Mouse (Mus musculus) bone marrow, adult 2 months (tissue): Measurements from ENCODE around the gene Iqcj.

Experiments
- CTCF ChIP-seq: fragments of 200-500 bp; IDR thresholded peaks from 2 replicates; pipeline ENCODE4 v1.5.1; 2011; ENCODE audit warnings: low read length, control low read depth; ENCODE audit not compliant: control insufficient read depth, insufficient read depth
- POLR2A ChIP-seq: fragments of 200-500 bp; IDR thresholded peaks from 2 replicates; pipeline ENCODE4 v1.6.1; 2011; ENCODE audit warnings: low read depth, mild to moderate bottlenecking, control low read depth, low read length, borderline replicate concordance; ENCODE audit not compliant: control insufficient read depth

DNA sequence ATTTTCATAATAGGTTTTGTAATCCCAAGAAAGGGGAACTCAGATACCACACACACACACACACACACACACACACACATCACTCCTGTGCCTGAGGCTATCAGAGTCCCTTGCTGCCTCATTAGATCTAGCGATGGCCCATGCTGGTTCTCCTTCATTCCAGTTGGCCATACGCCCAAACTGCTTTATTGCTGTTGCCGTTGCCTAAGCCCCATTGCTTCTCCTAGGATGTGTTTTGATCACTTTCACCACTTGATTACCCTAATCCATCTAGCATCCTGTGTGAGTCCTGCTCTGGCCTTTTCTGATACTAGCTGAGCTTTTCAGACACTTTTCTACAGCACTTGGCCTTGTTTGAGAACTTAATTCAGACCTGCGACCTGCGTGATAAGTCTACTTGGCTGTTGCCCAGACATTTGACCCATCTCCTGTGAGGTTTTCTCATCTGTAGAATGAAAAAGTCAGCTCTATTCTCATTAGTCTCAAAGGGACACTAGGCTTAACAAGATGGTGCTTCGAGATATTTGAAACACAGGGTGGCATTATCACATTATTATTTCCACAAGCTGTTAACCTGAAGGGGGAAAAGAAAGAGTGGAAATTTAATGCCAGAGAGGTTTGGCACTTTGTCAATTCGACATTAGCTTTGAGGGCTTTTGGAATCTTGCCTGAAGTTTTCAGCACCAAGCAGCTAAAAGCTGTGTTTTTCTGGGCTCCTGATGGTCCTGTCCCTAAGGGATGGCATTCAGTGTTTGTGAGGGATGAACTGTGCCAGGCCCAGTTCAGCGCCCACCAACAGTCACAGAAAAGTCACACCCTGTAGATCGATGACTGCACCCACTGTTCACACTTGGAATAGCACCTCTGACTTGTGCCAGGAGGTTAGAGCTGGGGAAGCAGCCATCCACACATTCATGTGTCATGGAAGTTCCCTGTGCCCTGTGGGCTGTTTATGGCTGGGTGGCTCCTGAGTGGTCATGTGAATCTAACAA lies 179.7 kb downstream of the Iqcj start:
- TF ChIP-seq CTCF: no peak
- no peak for TF ChIP-seq POLR2A
